Mouse (Mus musculus): ENCODE results near the gene Zfp568.

- TF ChIP-seq CTCF (IDR thresholded peaks at IDR 0.05; ENCODE audit: low read depth) (no peak), EP300 (optimal IDR thresholded peaks at IDR 0.05) (no peak)
Observed at GRCm38 (mm10) chr7:29982931-29983330, 824 bp upstream of the Zfp568 start.
